Mouse (Mus musculus): Measurements from ENCODE around the gene Madcam1. TPM values are rescaled to one million over a fixed set of nuclear protein-coding genes. Genes with fewer than 3 reads are reported as not detected.
A peak's percentile ranks its signal among the peaks of the same experiment; 100 is the strongest.

The Madcam1 gene
- polyA plus RNA-seq, 2 experiments = 0.10 to 0.20 TPM

GRCm38 (mm10) chr10:79686691-79687090, 22.3 kb downstream of the Madcam1 start:
- Histone ChIP-seq H3K27ac (no peak overlapping the region), H3K4me2 (ENCODE audit: low read depth) (no peak overlapping the region), H3K27me3 (ENCODE audit: control insufficient read depth, insufficient read depth, low read length) (no peaks in the 10 kb centered on the region), H3K9ac (replicated peaks) (no peak overlapping the region), H3K4me1 (replicated peaks; ENCODE audit: control insufficient read depth in 2 of 2, insufficient read depth in 2 of 2, low read length in 1 of 2) (peaks cover 16 to 17% of the 10 kb centered on the region in 2 experiments), H3K9me3 (ENCODE audit: control insufficient read depth, low read length) (no peaks in the 10 kb centered on the region), H3K36me3 (replicated peaks; ENCODE audit: control insufficient read depth, insufficient read depth, low read depth) (peaks cover 44% of the 10 kb centered on the region), H3K4me3 (ENCODE audit: insufficient read depth in 1 of 2, low read depth in 2 of 2, low read length in 2 of 2) (no peak overlapping the region)
- no peak for TF ChIP-seq EP300 (IDR thresholded peaks at IDR 0.05; ENCODE audit: low read depth)
- TF ChIP-seq CTCF (IDR thresholded peaks at IDR 0.05; ENCODE audit: low read depth) = no peak
- DNase-seq (ENCODE audit: low read depth in 3 of 3, low spot score in 3 of 3) (no peak), ATAC-seq (ENCODE audit: insufficient read depth) (no peak)
- WGBS (ENCODE audit: insufficient replicate concordance) = 100% methylated on average over 1 of the region's 1 CpGs

GRCm38 (mm10) chr10:79687513-79687912, 23.2 kb downstream of the Madcam1 start:
- Histone ChIP-seq H3K27ac (no peak overlapping the region), H3K9ac (replicated peaks) (no peak overlapping the region), H3K4me3 (ENCODE audit: insufficient read depth in 1 of 2, low read depth in 2 of 2, low read length in 2 of 2) (no peak overlapping the region), H3K9me3 (ENCODE audit: control insufficient read depth, low read length) (no peaks in the 10 kb centered on the region; the same call in 1 of the 2 replicates), H3K27me3 (ENCODE audit: control insufficient read depth, insufficient read depth, low read length) (no peaks in the 10 kb centered on the region), H3K4me2 (ENCODE audit: low read depth) (no peak overlapping the region), H3K4me1 (replicated peaks; ENCODE audit: control insufficient read depth in 2 of 2, insufficient read depth in 2 of 2, low read length in 1 of 2) (peaks cover 16 to 17% of the 10 kb centered on the region in 2 experiments), H3K36me3 (replicated peaks; ENCODE audit: control insufficient read depth, insufficient read depth, low read depth) (peaks cover 44% of the 10 kb centered on the region)
- DNase-seq (ENCODE audit: low read depth in 3 of 3, low spot score in 3 of 3) = no peak
- WGBS (ENCODE audit: insufficient replicate concordance) = 86% methylated on average over 6 of the region's 6 CpGs
- no peak for ATAC-seq (ENCODE audit: insufficient read depth)
- TF ChIP-seq EP300 (IDR thresholded peaks at IDR 0.05; ENCODE audit: low read depth) (no peak), CTCF (IDR thresholded peaks at IDR 0.05; ENCODE audit: low read depth) (no peak)

GRCm38 (mm10) chr10:79688720-79689119, 24.4 kb downstream of the Madcam1 start, which contains the start of gene Gzmm:
Gzmm (plus strand) TSS chr10:79689020.
- ATAC-seq (ENCODE audit: insufficient read depth) (no peak), DNase-seq (ENCODE audit: low read depth in 3 of 3, low spot score in 3 of 3) (no peak)
- H3K4me2 ChIP-seq (ENCODE audit: low read depth) = no peak within 1 kb of the TSS
- no peak within 1 kb of the TSS for H3K27ac ChIP-seq
- WGBS (ENCODE audit: insufficient replicate concordance) = 69% methylated on average over 4 of the region's 4 CpGs
- no peaks in the 10 kb centered on the region for H3K27me3 ChIP-seq (ENCODE audit: control insufficient read depth, insufficient read depth, low read length)
- no peak within 1 kb of the TSS for H3K4me3 ChIP-seq (ENCODE audit: insufficient read depth in 1 of 2, low read depth in 2 of 2, low read length in 2 of 2)
- no peaks in the 10 kb centered on the region; the same call in 1 of the 2 replicates for H3K9me3 ChIP-seq (ENCODE audit: control insufficient read depth, low read length)
- no peak within 1 kb of the TSS for H3K9ac ChIP-seq (replicated peaks)
- TF ChIP-seq CTCF (IDR thresholded peaks at IDR 0.05; ENCODE audit: low read depth) = no peak
- no peak for TF ChIP-seq EP300 (IDR thresholded peaks at IDR 0.05; ENCODE audit: low read depth)
- H3K36me3 ChIP-seq (replicated peaks; ENCODE audit: control insufficient read depth, insufficient read depth, low read depth) = peaks cover 44% of the 10 kb centered on the region
- H3K4me1 ChIP-seq (replicated peaks; ENCODE audit: control insufficient read depth in 2 of 2, insufficient read depth in 2 of 2, low read length in 1 of 2) = peaks cover 8 to 9% of the 10 kb centered on the region in 2 experiments

- Histone ChIP-seq H3K4me3 (ENCODE audit: insufficient read depth in 1 of 2, low read depth in 2 of 2, low read length in 2 of 2) (no peak overlapping the region), H3K4me2 (ENCODE audit: low read depth) (no peak overlapping the region), H3K36me3 (replicated peaks; ENCODE audit: control insufficient read depth, insufficient read depth, low read depth) (peaks cover 44% of the 10 kb centered on the region), H3K27ac (no peak overlapping the region), H3K9ac (replicated peaks) (no peak overlapping the region), H3K4me1 (replicated peaks; ENCODE audit: control insufficient read depth in 2 of 2, insufficient read depth in 2 of 2, low read length in 1 of 2) (peaks cover 4 to 5% of the 10 kb centered on the region in 2 experiments), H3K27me3 (ENCODE audit: control insufficient read depth, insufficient read depth, low read length) (no peaks in the 10 kb centered on the region), H3K9me3 (ENCODE audit: control insufficient read depth, low read length) (no peaks in the 10 kb centered on the region; the same call in 1 of the 2 replicates)
- WGBS (ENCODE audit: insufficient replicate concordance) = 86% methylated on average over 3 of the region's 3 CpGs
- no peak for DNase-seq (ENCODE audit: low read depth in 3 of 3, low spot score in 3 of 3)
- no peak for TF ChIP-seq CTCF (IDR thresholded peaks at IDR 0.05; ENCODE audit: low read depth)
- no peak for TF ChIP-seq EP300 (IDR thresholded peaks at IDR 0.05; ENCODE audit: low read depth)
- ATAC-seq (ENCODE audit: insufficient read depth) = no peak
These were observed 24.8 kb downstream of the Madcam1 start for GRCm38 (mm10) chr10:79689178-79689577.

GRCm38 (mm10) chr10:79691986-79692548, 27.7 kb downstream of the Madcam1 start:
- Histone ChIP-seq H3K27ac (no peak overlapping the region), H3K4me2 (ENCODE audit: low read depth) (no peak overlapping the region), H3K36me3 (replicated peaks; ENCODE audit: control insufficient read depth, insufficient read depth, low read depth) (peaks cover 19% of the 10 kb centered on the region), H3K27me3 (ENCODE audit: control insufficient read depth, insufficient read depth, low read length) (no peaks in the 10 kb centered on the region), H3K9ac (replicated peaks) (no peak overlapping the region), H3K4me3 (ENCODE audit: insufficient read depth in 1 of 2, low read depth in 2 of 2, low read length in 2 of 2) (no peak overlapping the region), H3K4me1 (replicated peaks; ENCODE audit: control insufficient read depth in 2 of 2, insufficient read depth in 2 of 2, low read length in 1 of 2) (peaks cover 0 to 9% of the 10 kb centered on the region in 2 experiments; a peak in 2 of 4 replicates), H3K9me3 (ENCODE audit: control insufficient read depth, low read length) (no peaks in the 10 kb centered on the region; the same call in 1 of the 2 replicates)
- WGBS (ENCODE audit: insufficient replicate concordance) = 88% methylated on average over 2 of the region's 2 CpGs
- no peak for ATAC-seq (ENCODE audit: insufficient read depth)
- no peak for DNase-seq (ENCODE audit: low read depth in 3 of 3, low spot score in 3 of 3)
- peak; percentile 52 for TF ChIP-seq CTCF (IDR thresholded peaks at IDR 0.05; ENCODE audit: low read depth)
- TF ChIP-seq EP300 (IDR thresholded peaks at IDR 0.05; ENCODE audit: low read depth) = no peak
